Mouse (Mus musculus) stomach, embryonic 16.5 days (tissue): Measurements from ENCODE around the gene Olfr193. TPM values are rescaled to one million over a fixed set of nuclear protein-coding genes. Genes with fewer than 3 reads are reported as not detected.
"Not testable (repeated sequence)": the region's sequence is repeated elsewhere in the genome, so short reads cannot be mapped to it uniquely, and the experiment has no call there.

Experiments
- ATAC-seq: fragments of 200-750 bp; cut with Nextera tagmentation; 2 replicates; pipeline ENCODE4 v1.8.0; 2017; ENCODE audit warnings: moderate number of reproducible peaks, moderate TSS enrichment; ENCODE audit not compliant: insufficient read depth, low FRiP score
- H3K27ac ChIP-seq: fragments of 300-500 bp; sonication (generic); 2 replicates; pipeline ENCODE4 v1.5.1; 2014; ENCODE audit warnings: low read length
- H3K27me3 ChIP-seq: fragments of 300-500 bp; sonication (generic); 2 replicates; pipeline ENCODE4 v1.6.1; 2014; ENCODE audit warnings: low read length, control low read depth, mixed read lengths; ENCODE audit not compliant: control insufficient read depth, insufficient read depth
- H3K36me3 ChIP-seq: fragments of 300-500 bp; sonication (generic); 2 replicates; pipeline ENCODE4 v1.6.1; 2014; ENCODE audit warnings: low read length; ENCODE audit not compliant: control insufficient read depth, insufficient read depth
- H3K4me1 ChIP-seq: fragments of 300-500 bp; sonication (generic); 2 replicates; pipeline ENCODE4 v1.6.1; 2014; ENCODE audit warnings: low read length, control low read depth, mixed read lengths; ENCODE audit not compliant: control insufficient read depth, insufficient read depth
- H3K4me2 ChIP-seq: fragments of 300-500 bp; sonication (generic); 2 replicates; pipeline ENCODE4 v1.6.1; 2014; ENCODE audit warnings: low read depth, low read length, mixed read lengths
- H3K4me3 ChIP-seq: fragments of 300-500 bp; sonication (generic); replicated peaks from 2 replicates; pipeline ENCODE4 v1.5.1; 2014; ENCODE audit warnings: mild to moderate bottlenecking, low read length
- H3K9ac ChIP-seq: fragments of 300-500 bp; sonication (generic); 2 replicates; pipeline ENCODE4 v1.6.1; 2014; ENCODE audit warnings: low read length
- H3K9me3 ChIP-seq: fragments of 300-500 bp; sonication (generic); replicated peaks from 2 replicates; pipeline ENCODE4 v1.6.1; 2016; ENCODE audit warnings: low read length, control low read depth; ENCODE audit not compliant: control insufficient read depth
- WGBS: fragments of 180-500 bp; shearing (Covaris S2); extraction: QIAGEN DNeasy Blood & Tissue Kit; methylation state at CpG from one replicate; pipeline ENCODE4 v1.1.7; 2014; 5-methylcytosine and 5-hydroxymethylcytosine counted together
- polyA plus RNA-seq: library from polyadenylated mRNA; unstranded; fragments of >200 nt; fragmentation: Nextera tagmentation; extraction: Ambion mirVana; gene quantifications from 2 replicates; pipeline ENCODE4 v1.2.1, GENCODE M21; 2015

Olfr193 gene
- polyA plus RNA-seq, 1 experiment from 2014 or later: not detected

DNA sequence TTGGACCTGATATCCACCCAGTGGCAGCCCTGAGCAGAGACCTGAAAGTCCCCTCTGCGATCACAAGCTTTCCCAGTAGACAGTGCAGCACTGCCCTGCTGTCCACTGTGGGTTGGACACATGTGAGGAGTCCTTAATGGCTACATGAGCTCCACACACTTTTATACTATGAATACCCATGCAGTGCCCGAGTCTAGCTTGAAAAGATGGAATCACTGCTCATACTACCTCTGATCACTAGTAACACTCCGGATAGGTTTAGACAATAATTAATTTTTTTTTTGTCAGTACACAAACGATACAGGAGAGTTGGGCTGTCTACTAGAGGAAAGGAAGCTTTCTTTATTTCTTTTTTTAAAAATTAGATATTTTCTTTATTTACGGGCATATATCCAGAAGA lies 33.8 kb downstream of the Olfr193 start, which contains the start of gene Olfr190:
Gene Olfr190 (minus strand): TSS at position 101 of the 400 bp plus-strand sequence.
- Histone ChIP-seq H3K9ac (no peak within 1 kb of the TSS), H3K36me3 (no peaks in the 10 kb centered on the region), H3K27me3 (no peaks in the 10 kb centered on the region), H3K9me3 (no peaks in the 10 kb centered on the region), H3K4me1 (no peaks in the 10 kb centered on the region), H3K4me2 (no peak within 1 kb of the TSS), H3K4me3 (no peak within 1 kb of the TSS), H3K27ac (no peak within 1 kb of the TSS)
- ATAC-seq: no peak
- 80% methylated on average over 5 of the region's 5 CpGs for WGBS

DNA sequence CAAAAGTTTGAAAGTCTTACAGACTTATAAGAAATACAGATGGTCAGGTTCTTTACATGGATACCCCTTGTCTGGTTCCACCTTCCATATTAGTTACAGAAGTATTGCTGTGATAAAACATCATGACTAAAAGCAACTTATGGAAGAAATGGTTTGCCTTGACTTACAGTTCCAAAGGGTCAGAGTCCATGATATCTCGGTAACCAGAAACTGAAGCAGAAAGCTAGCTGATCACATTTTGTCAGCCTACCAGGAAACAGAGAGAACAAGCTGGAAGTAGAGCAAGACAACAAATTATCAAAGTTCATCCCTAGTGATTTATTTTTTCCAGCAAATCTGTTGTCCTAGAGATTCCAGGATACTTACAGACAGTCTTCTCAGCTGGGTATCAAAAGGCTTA lies 38.2 kb downstream of the Olfr193 start:
- Histone ChIP-seq H3K9ac (no peak overlapping the region), H3K4me2 (no peak overlapping the region), H3K27me3 (no peaks in the 10 kb centered on the region), H3K27ac (no peak overlapping the region), H3K4me1 (no peaks in the 10 kb centered on the region), H3K9me3 (no peaks in the 10 kb centered on the region), H3K36me3 (no peaks in the 10 kb centered on the region), H3K4me3 (no peak overlapping the region)
- 76% methylated on average over 1 of the region's 1 CpGs for WGBS
- no peak for ATAC-seq

- ATAC-seq: no peak
- Histone ChIP-seq H3K4me1 (no peaks in the 10 kb centered on the region), H3K9me3 (no peaks in the 10 kb centered on the region), H3K9ac (no peak overlapping the region), H3K36me3 (no peaks in the 10 kb centered on the region), H3K4me3 (no peak overlapping the region), H3K4me2 (no peak overlapping the region), H3K27ac (no peak overlapping the region), H3K27me3 (no peaks in the 10 kb centered on the region)
Measured at GRCm38 (mm10) chr16:59071755-59072154, 39.9 kb downstream of the Olfr193 start.

- not testable (repeated sequence) for H3K4me1 ChIP-seq, H3K36me3 ChIP-seq, H3K9ac ChIP-seq, H3K9me3 ChIP-seq, H3K27me3 ChIP-seq, H3K27ac ChIP-seq, ATAC-seq, H3K4me2 ChIP-seq, H3K4me3 ChIP-seq
- 56% methylated on average over 3 of the region's 3 CpGs for WGBS
Measured at GRCm38 (mm10) chr16:59062411-59062810, 49.3 kb downstream of the Olfr193 start.

Other genes starting within 250 kb of the Olfr193 start
- gene Olfr177, start 237.1 kb downstream of the Olfr193 start, polyA plus RNA-seq: not detected in 2 replicates
- gene Olfr178, start 219.8 kb downstream of the Olfr193 start, polyA plus RNA-seq: not detected in 2 replicates
- not detected in 2 replicates for gene Olfr181, start 183.1 kb downstream of the Olfr193 start, polyA plus RNA-seq
- gene Olfr180, start 182.5 kb downstream of the Olfr193 start, polyA plus RNA-seq: not detected in 2 replicates
- gene Olfr183, start 116.5 kb downstream of the Olfr193 start, polyA plus RNA-seq: not detected in 2 replicates
- gene Olfr186, start 81.6 kb downstream of the Olfr193 start, polyA plus RNA-seq: 0.21 TPM in 1 of 2 replicates, not detected in the other
- gene Olfr187, start 72.1 kb downstream of the Olfr193 start, polyA plus RNA-seq: 0.24 TPM in 1 of 2 replicates, not detected in the other
- gene Olfr190, start 33.9 kb downstream of the Olfr193 start, polyA plus RNA-seq: not detected in 2 replicates
- not detected in 2 replicates for gene Olfr191, start 22.1 kb downstream of the Olfr193 start, polyA plus RNA-seq
- not detected in 2 replicates for gene Olfr194, start 9.2 kb upstream of the Olfr193 start, polyA plus RNA-seq
- gene Olfr195, start 35.2 kb upstream of the Olfr193 start, polyA plus RNA-seq: not detected in 2 replicates
- gene Olfr196, start 58.6 kb upstream of the Olfr193 start, polyA plus RNA-seq: not detected in 2 replicates
- gene Olfr198, start 91.7 kb upstream of the Olfr193 start, polyA plus RNA-seq: not detected in 2 replicates
- not detected in 2 replicates for gene Olfr199, start 107.9 kb upstream of the Olfr193 start, polyA plus RNA-seq
- not detected in 2 replicates for gene Olfr201, start 160.8 kb upstream of the Olfr193 start, polyA plus RNA-seq
- not detected in 2 replicates for gene Olfr202, start 174.9 kb upstream of the Olfr193 start, polyA plus RNA-seq
- gene Olfr203, start 187.0 kb upstream of the Olfr193 start, polyA plus RNA-seq: not detected in 2 replicates
- gene Olfr204, start 206.4 kb upstream of the Olfr193 start, polyA plus RNA-seq: not detected in 2 replicates
- not detected in 2 replicates for gene Olfr205, start 219.3 kb upstream of the Olfr193 start, polyA plus RNA-seq
- gene Olfr206, start 237.4 kb upstream of the Olfr193 start, polyA plus RNA-seq: not detected in 2 replicates